Mouse (Mus musculus): ENCODE measurements around the gene Olfr1364. TPM values are rescaled to one million over a fixed set of nuclear protein-coding genes. Genes with fewer than 3 reads are reported as not detected.

The Olfr1364 gene
- total RNA-seq (2012; rRNA removed), result not detected in 2 replicates

- no peak for DNase-seq (ENCODE audit: low read depth, low spot score)
- Histone ChIP-seq H3K9me3 (ENCODE audit: control insufficient read depth, insufficient read depth, low read depth, low read length) (no peaks in the 10 kb centered on the region), H3K27ac (ENCODE audit: insufficient read depth, low read depth, low read length, poor library complexity, severe bottlenecking) (no peak within 1 kb of the TSS), H3K4me3 (ENCODE audit: insufficient read depth in 1 of 2, low read depth in 1 of 2, low read length in 2 of 2, poor library complexity in 1 of 2, severe bottlenecking in 1 of 2) (no peak within 1 kb of the TSS), H3K9ac (ENCODE audit: insufficient read depth, low read depth, low read length, poor library complexity, severe bottlenecking) (no peak within 1 kb of the TSS), H3K36me3 (ENCODE audit: control insufficient read depth, insufficient read depth, low read length, poor library complexity, severe bottlenecking) (no peaks in the 10 kb centered on the region), H3K4me1 (ENCODE audit: control insufficient read depth in 2 of 2, insufficient read depth in 2 of 2, low read length in 2 of 2, poor library complexity in 1 of 2) (no peaks in the 10 kb centered on the region)
- TF ChIP-seq ZC3H11A (IDR thresholded peaks at IDR 0.05; ENCODE audit: borderline replicate concordance, low read depth, low read length), result no peak
- no peak for TF ChIP-seq CHD2 (IDR thresholded peaks at IDR 0.05; ENCODE audit: low read depth, low read length)
- TF ChIP-seq HCFC1 (IDR thresholded peaks at IDR 0.05; ENCODE audit: borderline replicate concordance, insufficient read depth, low read length), result no peak
- no peak for TF ChIP-seq ZNF384 (IDR thresholded peaks at IDR 0.05; ENCODE audit: low read depth, low read length)
- TF ChIP-seq MAFK (IDR thresholded peaks at IDR 0.05; ENCODE audit: insufficient read depth, low read depth, low read length), result no peak
- in situ Hi-C loops (cut with MboI; ENCODE audit: low sequenced_read_pairs in 2 of 2, unreplicated experiment in 2 of 2), result no loop called here
Observed at GRCm38 (mm10) chr13:21581659-21582058, at the start of gene Olfr1364. TSS of gene Olfr1364 (minus strand) at chr13:21581759.

GRCm38 (mm10) chr13:21613922-21614321 lies 32.4 kb upstream of the Olfr1364 start, which contains the start of gene Olfr1362:
TSS of gene Olfr1362 (minus strand) at chr13:21614022.
- TF ChIP-seq ZC3H11A (IDR thresholded peaks at IDR 0.05; ENCODE audit: borderline replicate concordance, low read depth, low read length) (no peak), HCFC1 (IDR thresholded peaks at IDR 0.05; ENCODE audit: borderline replicate concordance, insufficient read depth, low read length) (no peak), CHD2 (IDR thresholded peaks at IDR 0.05; ENCODE audit: low read depth, low read length) (no peak), ZNF384 (IDR thresholded peaks at IDR 0.05; ENCODE audit: low read depth, low read length) (no peak), MAFK (IDR thresholded peaks at IDR 0.05; ENCODE audit: insufficient read depth, low read depth, low read length) (no peak)
- H3K9me3 ChIP-seq (ENCODE audit: control insufficient read depth, insufficient read depth, low read depth, low read length), result no peaks in the 10 kb centered on the region
- H3K4me3 ChIP-seq (ENCODE audit: insufficient read depth in 1 of 2, low read depth in 1 of 2, low read length in 2 of 2, poor library complexity in 1 of 2, severe bottlenecking in 1 of 2), result no peak within 1 kb of the TSS
- H3K36me3 ChIP-seq (ENCODE audit: control insufficient read depth, insufficient read depth, low read length, poor library complexity, severe bottlenecking), result no peaks in the 10 kb centered on the region
- in situ Hi-C loops (cut with MboI; ENCODE audit: low sequenced_read_pairs in 2 of 2, unreplicated experiment in 2 of 2), result no loop called here
- H3K27ac ChIP-seq (ENCODE audit: insufficient read depth, low read depth, low read length, poor library complexity, severe bottlenecking), result no peak within 1 kb of the TSS
- no peak within 1 kb of the TSS for H3K9ac ChIP-seq (ENCODE audit: insufficient read depth, low read depth, low read length, poor library complexity, severe bottlenecking)
- no peaks in the 10 kb centered on the region for H3K4me1 ChIP-seq (ENCODE audit: control insufficient read depth in 2 of 2, insufficient read depth in 2 of 2, low read length in 2 of 2, poor library complexity in 1 of 2)
- no peak for DNase-seq (ENCODE audit: low read depth, low spot score)

DNA sequence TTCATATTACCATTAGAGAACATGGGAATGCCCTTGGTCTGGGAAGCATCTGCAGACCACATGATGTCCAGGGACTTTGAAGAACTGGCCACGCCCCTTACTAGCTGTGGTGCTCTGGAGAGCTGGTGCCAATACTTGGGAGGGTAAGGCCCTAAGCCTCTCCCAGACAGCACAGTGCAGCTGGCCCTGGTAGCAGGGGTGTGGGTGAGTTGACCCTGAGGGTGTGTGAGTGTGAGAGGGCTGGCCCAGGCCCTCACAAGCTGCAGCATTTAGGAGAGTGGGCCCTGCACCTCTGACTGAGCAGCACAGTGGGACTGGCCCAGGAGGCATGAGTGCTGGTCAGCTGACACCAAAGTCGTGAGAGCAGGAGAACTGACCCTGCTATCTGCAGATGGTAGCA lies 10.1 kb upstream of the Olfr1364 start:
- no peak overlapping the region for H3K9ac ChIP-seq (ENCODE audit: insufficient read depth, low read depth, low read length, poor library complexity, severe bottlenecking)
- H3K36me3 ChIP-seq (ENCODE audit: control insufficient read depth, insufficient read depth, low read length, poor library complexity, severe bottlenecking), result no peaks in the 10 kb centered on the region
- no peak overlapping the region for H3K27ac ChIP-seq (ENCODE audit: insufficient read depth, low read depth, low read length, poor library complexity, severe bottlenecking)
- in situ Hi-C loops (cut with MboI; ENCODE audit: low sequenced_read_pairs in 2 of 2, unreplicated experiment in 2 of 2), result no loop called here
- no peak for DNase-seq (ENCODE audit: low read depth, low spot score)
- no peaks in the 10 kb centered on the region for H3K9me3 ChIP-seq (ENCODE audit: control insufficient read depth, insufficient read depth, low read depth, low read length)
- no peak overlapping the region for H3K4me3 ChIP-seq (ENCODE audit: insufficient read depth in 1 of 2, low read depth in 1 of 2, low read length in 2 of 2, poor library complexity in 1 of 2, severe bottlenecking in 1 of 2)
- TF ChIP-seq HCFC1 (IDR thresholded peaks at IDR 0.05; ENCODE audit: borderline replicate concordance, insufficient read depth, low read length) (no peak), ZNF384 (IDR thresholded peaks at IDR 0.05; ENCODE audit: low read depth, low read length) (no peak), MAFK (IDR thresholded peaks at IDR 0.05; ENCODE audit: insufficient read depth, low read depth, low read length) (no peak), CHD2 (IDR thresholded peaks at IDR 0.05; ENCODE audit: low read depth, low read length) (no peak), ZC3H11A (IDR thresholded peaks at IDR 0.05; ENCODE audit: borderline replicate concordance, low read depth, low read length) (no peak)
- no peaks in the 10 kb centered on the region for H3K4me1 ChIP-seq (ENCODE audit: control insufficient read depth in 2 of 2, insufficient read depth in 2 of 2, low read length in 2 of 2, poor library complexity in 1 of 2)

GRCm38 (mm10) chr13:21559793-21560192 lies 21.8 kb downstream of the Olfr1364 start, which contains the start of gene Olfr1535:
TSS of gene Olfr1535 (minus strand) at chr13:21559893.
- Histone ChIP-seq H3K27ac (ENCODE audit: insufficient read depth, low read depth, low read length, poor library complexity, severe bottlenecking) (no peak within 1 kb of the TSS), H3K9me3 (ENCODE audit: control insufficient read depth, insufficient read depth, low read depth, low read length) (peaks cover 3% of the 10 kb centered on the region; the same call in 1 of the 2 replicates), H3K36me3 (ENCODE audit: control insufficient read depth, insufficient read depth, low read length, poor library complexity, severe bottlenecking) (no peaks in the 10 kb centered on the region), H3K4me3 (ENCODE audit: insufficient read depth in 1 of 2, low read depth in 1 of 2, low read length in 2 of 2, poor library complexity in 1 of 2, severe bottlenecking in 1 of 2) (no peak within 1 kb of the TSS), H3K9ac (ENCODE audit: insufficient read depth, low read depth, low read length, poor library complexity, severe bottlenecking) (no peak within 1 kb of the TSS), H3K4me1 (ENCODE audit: control insufficient read depth in 2 of 2, insufficient read depth in 2 of 2, low read length in 2 of 2, poor library complexity in 1 of 2) (no peaks in the 10 kb centered on the region)
- TF ChIP-seq MAFK (IDR thresholded peaks at IDR 0.05; ENCODE audit: insufficient read depth, low read depth, low read length) (no peak), HCFC1 (IDR thresholded peaks at IDR 0.05; ENCODE audit: borderline replicate concordance, insufficient read depth, low read length) (no peak), CHD2 (IDR thresholded peaks at IDR 0.05; ENCODE audit: low read depth, low read length) (no peak), ZC3H11A (IDR thresholded peaks at IDR 0.05; ENCODE audit: borderline replicate concordance, low read depth, low read length) (no peak), ZNF384 (IDR thresholded peaks at IDR 0.05; ENCODE audit: low read depth, low read length) (no peak)
- in situ Hi-C loops (cut with MboI; ENCODE audit: low sequenced_read_pairs in 2 of 2, unreplicated experiment in 2 of 2), result no loop called here
- no peak for DNase-seq (ENCODE audit: low read depth, low spot score)
